Mouse (Mus musculus) spleen, adult 12 weeks (tissue): ENCODE data around the gene Lmo7.

Experiments
- DNase-seq: peaks from one replicate; pipeline ENCODE4 v3.0.0; 2022; ENCODE audit warnings: low spot score

The Lmo7 gene

DNA sequence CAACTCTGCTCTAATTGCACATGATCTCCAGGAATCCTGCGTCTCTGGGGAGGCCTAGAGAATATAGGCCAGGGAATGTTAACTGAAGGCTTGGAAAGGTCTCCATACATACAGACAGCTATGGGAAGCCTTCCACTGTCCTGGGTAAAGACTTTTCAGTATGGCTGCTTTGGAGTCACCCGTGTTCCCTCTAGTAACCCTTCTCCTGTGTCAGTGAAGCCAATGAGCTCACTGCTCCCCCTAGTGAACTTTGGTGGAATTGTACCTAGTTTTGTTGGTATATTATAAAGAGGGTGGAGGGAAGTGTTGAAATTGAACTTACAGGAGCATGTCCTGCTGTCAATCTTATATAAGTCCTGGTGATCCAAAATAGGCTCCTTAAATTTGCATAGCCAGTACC is 219.4 kb downstream of the Lmo7 start:
- DNase-seq, result no peak

DNA sequence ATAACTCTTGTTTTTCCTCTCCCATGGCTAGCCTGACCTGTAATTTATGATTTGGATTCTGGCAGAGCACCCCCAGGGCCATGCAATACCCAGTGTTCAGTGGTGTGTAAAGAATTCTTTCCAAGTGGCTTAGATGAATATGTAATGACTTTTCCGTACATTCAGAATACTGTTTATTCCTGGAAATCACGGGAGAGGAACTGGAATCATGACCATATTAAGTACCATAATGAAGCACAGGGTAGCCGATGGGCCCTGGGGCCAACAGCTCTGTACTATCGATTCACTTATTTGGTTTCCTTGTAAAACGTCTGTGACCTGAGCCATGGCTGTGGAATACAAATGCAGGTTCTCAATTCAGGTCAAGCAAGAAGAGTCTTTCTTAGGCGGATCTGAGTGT is 221.3 kb downstream of the Lmo7 start:
- no peak for DNase-seq

- DNase-seq, result no peak
These were observed 224.2 kb downstream of the Lmo7 start for GRCm38 (mm10) chr14:101953793-101954468.

DNA sequence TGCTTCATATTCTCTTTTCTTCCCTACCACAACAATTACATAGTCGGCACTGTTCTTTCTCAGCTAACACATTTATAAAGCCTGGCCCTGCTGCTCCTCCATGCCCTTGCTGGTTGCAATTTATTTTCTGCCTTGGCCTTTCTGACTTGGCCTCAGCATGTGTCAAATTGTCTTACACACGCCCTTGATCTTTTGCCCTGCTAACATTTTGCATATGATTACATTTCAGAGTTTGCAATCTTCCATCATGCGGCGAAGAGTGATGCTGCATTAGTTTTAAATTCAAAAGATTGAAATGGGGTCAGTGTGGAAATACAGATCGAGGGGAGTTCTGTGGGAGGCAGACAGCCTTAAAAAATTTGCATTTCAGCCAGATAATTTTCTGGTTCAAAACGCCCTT is 234.6 kb downstream of the Lmo7 start:
- DNase-seq, result no peak

DNA sequence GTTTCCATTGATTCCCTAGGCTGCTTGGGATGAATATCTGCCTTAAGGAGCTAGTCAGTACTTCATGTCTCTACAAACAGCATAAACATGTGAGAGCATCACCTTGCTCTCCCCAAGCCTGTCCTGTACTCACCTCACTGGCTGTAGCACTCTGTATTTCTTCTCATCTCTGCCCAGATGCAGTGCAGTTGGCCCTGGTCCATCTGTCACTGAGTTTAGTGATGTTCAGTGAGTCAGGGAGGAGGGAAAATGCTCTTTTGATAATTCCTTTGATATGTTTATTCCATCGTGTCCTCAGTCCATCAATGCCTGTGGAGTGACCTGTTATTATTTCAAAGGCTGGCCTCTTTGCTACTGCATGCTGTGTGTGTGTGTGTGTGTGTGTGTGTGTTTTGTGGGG is 235.2 kb downstream of the Lmo7 start:
- no peak for DNase-seq

DNA sequence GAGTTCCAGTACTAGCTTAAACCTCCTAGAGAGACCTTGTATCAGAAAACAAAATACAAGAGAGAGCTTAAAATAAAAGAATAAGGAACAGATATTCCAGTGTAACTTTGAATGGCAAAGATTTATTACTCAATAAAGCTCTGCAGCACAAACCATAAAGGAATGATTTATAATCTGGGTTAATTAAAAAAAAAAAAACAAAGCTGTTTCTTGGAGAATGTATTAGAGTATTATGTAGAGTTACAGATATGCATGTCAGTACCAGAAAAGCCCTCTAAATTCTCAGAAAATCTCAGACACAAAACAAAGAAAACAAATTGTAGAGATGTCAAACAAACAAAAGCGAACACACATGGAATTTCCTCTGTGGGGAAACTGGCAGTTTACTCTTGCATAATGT is 243.0 kb downstream of the Lmo7 start:
- DNase-seq, result no peak

DNA sequence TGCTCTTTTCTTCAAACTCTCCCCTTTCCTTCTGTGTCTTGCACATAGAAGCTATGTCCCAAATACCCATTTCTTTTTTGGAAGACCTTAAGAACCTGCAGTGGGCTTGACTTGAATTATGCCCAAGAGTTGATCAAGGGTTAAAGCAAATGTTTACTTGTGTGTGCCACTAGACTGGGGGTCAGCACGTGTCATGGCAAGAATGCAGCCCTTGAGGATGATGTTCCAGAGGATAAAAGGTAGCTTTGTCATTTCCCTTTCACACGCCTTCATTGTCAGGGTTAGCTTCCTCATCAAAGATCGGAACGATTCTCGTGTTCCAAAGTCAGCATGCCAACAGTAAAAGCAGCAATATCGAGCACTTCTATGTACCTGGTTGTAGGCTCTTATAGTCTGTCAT is 243.4 kb downstream of the Lmo7 start:
- no peak for DNase-seq

DNA sequence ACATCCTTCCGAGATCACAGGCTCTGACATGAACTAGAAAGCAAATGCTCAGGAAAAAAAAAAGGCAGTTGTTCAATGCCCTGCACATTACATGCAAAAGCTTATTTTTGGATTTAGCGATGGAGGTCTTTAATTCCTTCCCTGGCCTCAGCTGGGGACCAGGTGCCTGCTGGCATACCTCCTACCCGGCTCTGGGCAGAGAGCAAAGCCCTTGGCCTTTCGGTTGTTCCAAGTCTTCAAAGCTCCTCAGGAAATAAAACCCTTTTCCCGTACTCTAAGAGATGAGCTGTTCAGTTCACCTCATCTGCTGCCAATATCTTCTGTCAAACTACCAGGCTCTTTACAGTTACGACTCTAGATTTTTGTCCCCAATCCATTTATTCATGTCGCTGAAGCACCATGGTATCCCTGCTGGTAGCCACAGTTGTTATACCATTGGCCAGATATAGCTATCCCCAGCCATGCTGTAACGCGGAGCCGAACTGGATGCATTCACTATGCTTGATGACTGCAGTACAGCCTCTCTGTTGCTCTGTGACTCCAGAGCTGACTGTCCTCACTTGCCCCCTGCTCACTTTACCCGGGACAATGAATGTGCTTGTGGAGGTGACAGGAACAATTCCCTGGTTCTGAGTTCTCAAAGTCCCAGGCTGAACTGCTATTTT is 246.4 kb downstream of the Lmo7 start:
- no peak for DNase-seq
